Mouse (Mus musculus): Measurements from ENCODE around the gene Dnaaf3. TPM values are rescaled to one million over a fixed set of nuclear protein-coding genes. Genes with fewer than 3 reads are reported as not detected.
A peak's percentile ranks its signal among the peaks of the same experiment; 100 is the strongest.

The Dnaaf3 gene
- polyA plus RNA-seq, 1 experiment from 2014 or later = 0.58 TPM

DNA sequence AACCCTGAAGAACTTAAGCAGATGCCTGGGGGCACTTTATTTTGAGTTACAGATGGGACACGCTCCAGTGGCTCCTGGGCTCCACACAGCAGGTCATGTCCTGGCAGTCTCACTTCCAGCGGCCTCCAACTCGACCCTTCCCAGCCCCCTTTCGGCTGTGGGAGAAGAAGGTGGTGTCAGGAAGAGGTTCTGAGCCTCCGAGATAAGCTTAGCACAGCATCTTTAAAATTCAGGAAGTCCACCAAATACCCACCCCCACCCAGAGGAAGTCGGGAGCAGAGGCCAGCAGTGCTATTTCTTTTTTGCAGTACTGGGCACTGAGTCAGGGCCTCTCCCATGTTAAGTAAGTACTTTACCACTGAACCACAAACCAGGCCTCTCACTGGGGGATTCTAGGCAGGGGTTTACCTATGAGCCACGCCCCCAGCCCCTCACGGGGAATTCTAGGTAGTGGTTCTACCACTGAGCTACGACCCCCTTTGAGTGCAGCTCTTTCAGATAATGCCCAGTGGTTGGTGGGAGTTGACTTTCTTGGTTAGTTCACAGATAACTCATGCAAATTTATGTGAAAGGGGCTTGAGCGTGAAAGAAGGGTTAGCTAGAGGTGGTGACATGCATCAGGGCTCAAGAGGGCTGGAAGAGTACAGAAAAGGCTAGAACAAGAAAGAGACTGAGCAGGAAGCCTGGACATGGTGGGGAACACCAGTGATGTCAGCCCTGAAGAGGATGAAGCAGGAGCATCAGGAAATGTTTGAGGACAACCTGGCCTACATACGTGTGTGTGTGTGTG, 27.4 kb downstream of the Dnaaf3 start:
- no peaks in the 10 kb centered on the region for H3K9me3 ChIP-seq (ENCODE audit: control insufficient read depth, low read length)
- ATAC-seq (ENCODE audit: low FRiP score, low TSS enrichment) (no peak), DNase-seq (no peak)
- 61% methylated on average over 11 of the region's 11 CpGs for WGBS
- no peak overlapping the region for H3K4me2 ChIP-seq (ENCODE audit: low read length)
- peaks cover 9% of the 10 kb centered on the region for H3K4me1 ChIP-seq (ENCODE audit: control insufficient read depth, insufficient read depth, low read length)
- no peak overlapping the region for H3K4me3 ChIP-seq (replicated peaks; ENCODE audit: low read depth, low read length)
- no peak overlapping the region for H3K9ac ChIP-seq (replicated peaks; ENCODE audit: low read length)
- H3K27ac ChIP-seq (replicated peaks; ENCODE audit: low read depth, low read length) = no peak overlapping the region
- no peaks in the 10 kb centered on the region for H3K36me3 ChIP-seq (ENCODE audit: control insufficient read depth, insufficient read depth, low read length)
- H3K27me3 ChIP-seq (ENCODE audit: control insufficient read depth, insufficient read depth, low read length) = no peaks in the 10 kb centered on the region

DNA sequence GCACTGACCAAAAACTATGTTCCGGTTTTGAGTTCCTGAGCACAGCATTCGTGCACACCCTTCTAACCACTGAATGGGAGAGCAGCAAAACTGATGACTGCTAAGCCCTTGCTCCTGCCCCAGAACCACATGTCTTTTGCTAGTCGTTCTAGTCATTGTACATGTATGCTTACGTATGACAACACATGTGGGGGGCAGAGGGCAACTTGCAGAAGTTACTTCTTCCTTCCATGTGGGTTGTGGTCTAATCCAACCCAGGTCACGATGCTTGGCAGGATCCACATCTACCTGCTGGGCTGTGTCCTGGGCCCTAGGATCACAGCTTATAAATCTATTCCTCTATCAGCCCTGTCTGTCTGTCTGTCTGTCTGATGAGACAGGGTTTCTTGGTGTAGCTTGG, 28.4 kb downstream of the Dnaaf3 start:
- peaks cover 19% of the 10 kb centered on the region for H3K4me1 ChIP-seq (ENCODE audit: control insufficient read depth, insufficient read depth, low read length)
- H3K27me3 ChIP-seq (ENCODE audit: control insufficient read depth, insufficient read depth, low read length) = no peaks in the 10 kb centered on the region
- no peaks in the 10 kb centered on the region for H3K9me3 ChIP-seq (ENCODE audit: control insufficient read depth, low read length)
- H3K9ac ChIP-seq (replicated peaks; ENCODE audit: low read length) = no peak overlapping the region
- no peak for ATAC-seq (ENCODE audit: low FRiP score, low TSS enrichment)
- no peak overlapping the region for H3K27ac ChIP-seq (replicated peaks; ENCODE audit: low read depth, low read length)
- no peak for DNase-seq
- WGBS = 78% methylated on average over 5 of the region's 5 CpGs
- H3K4me3 ChIP-seq (replicated peaks; ENCODE audit: low read depth, low read length) = no peak overlapping the region
- H3K4me2 ChIP-seq (ENCODE audit: low read length) = no peak overlapping the region
- no peaks in the 10 kb centered on the region for H3K36me3 ChIP-seq (ENCODE audit: control insufficient read depth, insufficient read depth, low read length)

DNA sequence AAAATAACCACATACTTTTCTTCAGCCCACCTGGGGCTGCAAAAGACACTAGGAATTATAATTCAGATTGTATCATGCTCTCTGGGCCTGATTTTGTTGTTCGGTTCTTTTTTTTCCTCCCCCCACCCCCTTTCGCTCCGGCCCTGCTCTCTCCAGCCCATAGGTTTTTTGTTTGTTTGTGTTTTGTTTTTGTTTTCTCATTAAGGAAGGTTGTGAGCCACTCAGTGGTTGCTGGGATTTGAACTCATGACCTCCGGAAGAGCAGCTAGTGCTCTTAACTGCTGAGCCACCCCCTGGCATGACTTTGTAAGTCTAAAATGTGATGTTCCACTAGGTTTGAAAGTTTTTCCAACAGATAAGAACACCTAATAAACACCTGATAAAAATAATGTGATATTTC, 29.2 kb downstream of the Dnaaf3 start:
- Histone ChIP-seq H3K4me1 (ENCODE audit: control insufficient read depth, insufficient read depth, low read length) (peaks cover 27% of the 10 kb centered on the region), H3K9ac (replicated peaks; ENCODE audit: low read length) (no peak overlapping the region), H3K27ac (replicated peaks; ENCODE audit: low read depth, low read length) (no peak overlapping the region), H3K27me3 (ENCODE audit: control insufficient read depth, insufficient read depth, low read length) (no peaks in the 10 kb centered on the region), H3K4me2 (ENCODE audit: low read length) (no peak overlapping the region), H3K4me3 (replicated peaks; ENCODE audit: low read depth, low read length) (no peak overlapping the region), H3K9me3 (ENCODE audit: control insufficient read depth, low read length) (no peaks in the 10 kb centered on the region), H3K36me3 (ENCODE audit: control insufficient read depth, insufficient read depth, low read length) (no peaks in the 10 kb centered on the region)
- ATAC-seq (ENCODE audit: low FRiP score, low TSS enrichment) (no peak), DNase-seq (no peak)
- 84% methylated on average over 4 of the region's 4 CpGs for WGBS

DNA sequence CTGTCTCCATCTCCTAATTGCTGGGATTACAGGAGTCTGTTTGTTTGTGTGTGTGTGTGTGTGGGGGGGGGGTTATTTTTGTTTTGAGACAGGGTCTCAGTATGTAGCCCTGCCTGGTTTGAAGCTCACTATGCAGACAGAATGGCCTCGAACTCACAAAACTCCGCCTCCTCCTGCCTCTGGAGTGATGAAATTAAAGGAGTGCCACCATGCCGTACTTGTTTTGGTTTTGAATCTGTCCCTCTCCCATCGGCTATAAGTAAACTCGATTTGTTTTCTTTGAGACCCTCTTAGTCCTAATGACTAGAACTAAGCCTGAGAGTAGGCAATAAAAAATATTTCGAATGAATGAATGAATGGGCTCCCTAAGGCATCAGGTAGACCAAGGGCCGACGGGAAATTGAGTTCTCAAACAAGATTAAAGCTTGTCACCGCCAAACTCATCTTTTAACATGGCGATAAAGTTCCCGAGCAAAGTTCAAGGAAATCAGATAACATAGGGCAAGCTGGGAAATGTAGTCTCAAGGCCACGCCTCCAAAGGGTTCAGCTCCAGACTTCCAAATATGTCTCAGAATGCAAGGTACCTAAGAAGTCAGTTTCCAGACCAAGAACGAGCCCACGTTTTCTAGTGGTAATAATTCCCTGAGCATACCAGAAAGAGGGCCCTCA, 29.7 kb downstream of the Dnaaf3 start:
- DNase-seq (peak; percentile 68), ATAC-seq (ENCODE audit: low FRiP score, low TSS enrichment) (peak; percentile 22; the same call in 1 of the 2 replicates)
- H3K4me2 ChIP-seq (ENCODE audit: low read length) = peak overlapping the region; percentile 93
- WGBS = 12% methylated on average over 14 of the region's 14 CpGs
- H3K9me3 ChIP-seq (ENCODE audit: control insufficient read depth, low read length) = no peaks in the 10 kb centered on the region
- H3K27ac ChIP-seq (replicated peaks; ENCODE audit: low read depth, low read length) = no peak overlapping the region
- no peaks in the 10 kb centered on the region for H3K27me3 ChIP-seq (ENCODE audit: control insufficient read depth, insufficient read depth, low read length)
- peaks cover 32% of the 10 kb centered on the region for H3K4me1 ChIP-seq (ENCODE audit: control insufficient read depth, insufficient read depth, low read length)
- peak overlapping the region; percentile 96; the same call in 1 of the 2 replicates for H3K9ac ChIP-seq (replicated peaks; ENCODE audit: low read length)
- no peaks in the 10 kb centered on the region for H3K36me3 ChIP-seq (ENCODE audit: control insufficient read depth, insufficient read depth, low read length)
- H3K4me3 ChIP-seq (replicated peaks; ENCODE audit: low read depth, low read length) = peak overlapping the region; percentile 81

DNA sequence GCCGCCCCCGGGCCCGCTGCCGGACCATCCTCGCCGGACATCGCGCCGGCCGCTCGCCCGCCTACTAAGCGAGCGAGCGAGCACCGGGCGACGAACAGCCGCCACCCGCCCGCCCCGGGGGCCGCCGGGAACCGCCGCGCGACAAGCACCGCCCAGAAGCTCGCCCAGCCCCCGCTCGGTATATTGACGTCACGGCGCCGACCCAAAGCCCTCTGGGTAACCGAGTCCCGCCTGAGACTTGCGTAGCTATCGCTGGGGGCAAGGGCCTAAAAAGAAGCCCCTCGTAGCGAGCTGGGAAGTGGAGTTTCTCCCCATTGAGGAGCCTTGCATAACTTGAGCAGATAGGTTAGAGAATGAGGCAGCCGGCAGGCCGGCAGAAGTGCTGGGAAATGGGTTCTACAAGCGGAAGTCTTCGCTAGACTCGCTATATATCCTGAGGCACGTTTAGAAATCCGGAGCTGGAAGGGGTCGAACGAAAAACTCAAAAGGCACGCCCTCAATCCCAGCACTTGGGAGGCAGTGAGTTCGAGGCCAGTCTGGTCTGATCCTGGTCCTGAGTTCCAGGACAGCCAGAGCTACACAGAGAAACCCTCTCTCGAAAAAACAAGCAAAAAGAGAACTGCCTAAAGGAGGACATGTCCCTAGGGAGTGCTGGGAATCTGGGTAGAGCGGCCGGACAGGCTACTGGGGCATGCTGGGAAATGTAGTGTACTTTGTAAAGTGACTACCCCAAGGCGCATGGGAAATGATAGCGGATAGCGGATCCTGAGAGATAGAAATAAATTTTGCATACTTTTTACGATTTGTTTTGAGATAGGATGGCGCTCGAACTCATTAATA, 30.5 kb downstream of the Dnaaf3 start, which contains the start of gene Ppp1r12c:
TSS of gene Ppp1r12c (minus strand) at position 123 of the 840 bp plus-strand sequence.
- peak within 1 kb of the TSS; percentile 81 for H3K4me3 ChIP-seq (replicated peaks; ENCODE audit: low read depth, low read length)
- peaks cover 34% of the 10 kb centered on the region for H3K4me1 ChIP-seq (ENCODE audit: control insufficient read depth, insufficient read depth, low read length)
- peaks cover 7% of the 10 kb centered on the region for H3K36me3 ChIP-seq (ENCODE audit: control insufficient read depth, insufficient read depth, low read length)
- ATAC-seq (ENCODE audit: low FRiP score, low TSS enrichment) (peak; percentile 92), DNase-seq (peak; percentile 97)
- peak within 1 kb of the TSS; percentile 91 for H3K27ac ChIP-seq (replicated peaks; ENCODE audit: low read depth, low read length)
- H3K4me2 ChIP-seq (ENCODE audit: low read length) = peak within 1 kb of the TSS; percentile 93
- H3K27me3 ChIP-seq (ENCODE audit: control insufficient read depth, insufficient read depth, low read length) = no peaks in the 10 kb centered on the region
- under 1% methylated on average over 62 of the region's 62 CpGs for WGBS
- peak within 1 kb of the TSS; percentile 96 for H3K9ac ChIP-seq (replicated peaks; ENCODE audit: low read length)
- no peaks in the 10 kb centered on the region for H3K9me3 ChIP-seq (ENCODE audit: control insufficient read depth, low read length)

DNA sequence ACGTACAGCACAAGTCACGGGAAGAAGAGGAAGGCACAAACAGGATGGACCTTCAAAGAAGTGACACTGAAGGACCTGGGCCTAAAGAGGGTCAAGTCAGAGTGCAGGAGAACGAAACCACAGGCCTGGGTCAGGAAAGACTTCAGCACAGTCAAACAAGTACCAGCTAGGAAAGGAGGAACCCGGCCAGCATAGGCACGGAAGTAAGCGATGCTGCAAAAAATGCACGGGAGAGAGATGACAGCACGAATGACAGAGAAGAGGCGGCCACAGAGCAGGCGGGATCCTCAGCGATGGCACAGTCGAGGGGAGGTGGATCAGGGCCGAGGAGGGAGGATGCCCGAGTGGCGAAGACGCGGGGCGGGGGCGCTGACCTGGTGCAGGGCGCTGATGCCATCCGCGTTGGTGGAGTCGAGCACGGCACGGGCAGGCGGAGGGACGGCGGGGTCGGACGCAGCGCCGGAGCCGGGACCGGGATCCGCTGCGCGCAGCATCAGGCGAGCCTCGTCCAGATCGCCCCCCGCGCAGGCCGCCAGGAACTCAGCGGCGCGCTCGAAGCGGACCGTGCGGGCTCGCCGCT, 31.3 kb downstream of the Dnaaf3 start:
- WGBS = under 1% methylated on average over 47 of the region's 52 CpGs
- H3K36me3 ChIP-seq (ENCODE audit: control insufficient read depth, insufficient read depth, low read length) = peaks cover 14% of the 10 kb centered on the region
- peak overlapping the region; percentile 93 for H3K4me2 ChIP-seq (ENCODE audit: low read length)
- H3K4me3 ChIP-seq (replicated peaks; ENCODE audit: low read depth, low read length) = peak overlapping the region; percentile 81
- H3K4me1 ChIP-seq (ENCODE audit: control insufficient read depth, insufficient read depth, low read length) = peaks cover 34% of the 10 kb centered on the region
- no peaks in the 10 kb centered on the region for H3K27me3 ChIP-seq (ENCODE audit: control insufficient read depth, insufficient read depth, low read length)
- peak overlapping the region; percentile 91 for H3K27ac ChIP-seq (replicated peaks; ENCODE audit: low read depth, low read length)
- H3K9ac ChIP-seq (replicated peaks; ENCODE audit: low read length) = peak overlapping the region; percentile 96
- peak; percentile 51 for ATAC-seq (ENCODE audit: low FRiP score, low TSS enrichment)
- H3K9me3 ChIP-seq (ENCODE audit: control insufficient read depth, low read length) = no peaks in the 10 kb centered on the region
- no peak for DNase-seq

DNA sequence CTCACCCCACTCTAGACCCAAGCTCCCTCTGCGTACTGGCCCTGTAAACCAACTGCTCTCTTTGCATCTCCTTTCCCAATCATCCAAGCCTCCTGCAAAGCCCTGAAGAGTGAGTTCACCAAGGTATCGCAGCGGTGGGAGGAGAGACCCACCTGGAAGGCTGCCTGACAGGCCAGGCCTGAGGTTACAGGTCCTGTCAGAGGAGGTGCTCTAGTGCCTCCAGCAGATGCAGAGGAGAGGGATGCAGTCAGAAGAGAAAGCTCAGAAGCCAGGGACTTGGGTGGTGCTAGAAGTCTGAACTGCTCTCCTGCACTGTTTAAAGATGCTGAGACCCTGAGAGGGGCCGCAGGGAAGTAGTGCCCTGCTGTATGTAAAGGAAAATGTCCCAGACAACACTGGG, 33.2 kb downstream of the Dnaaf3 start:
- 90% methylated on average over 4 of the region's 4 CpGs for WGBS
- Histone ChIP-seq H3K9ac (replicated peaks; ENCODE audit: low read length) (peak overlapping the region; percentile 36; the same call in 1 of the 2 replicates), H3K27ac (replicated peaks; ENCODE audit: low read depth, low read length) (no peak overlapping the region), H3K9me3 (ENCODE audit: control insufficient read depth, low read length) (no peaks in the 10 kb centered on the region), H3K27me3 (ENCODE audit: control insufficient read depth, insufficient read depth, low read length) (no peaks in the 10 kb centered on the region), H3K4me3 (replicated peaks; ENCODE audit: low read depth, low read length) (no peak overlapping the region; the same call in 1 of the 2 replicates), H3K36me3 (ENCODE audit: control insufficient read depth, insufficient read depth, low read length) (peaks cover 27% of the 10 kb centered on the region), H3K4me2 (ENCODE audit: low read length) (peak overlapping the region; percentile 93), H3K4me1 (ENCODE audit: control insufficient read depth, insufficient read depth, low read length) (peaks cover 34% of the 10 kb centered on the region)
- DNase-seq (no peak), ATAC-seq (ENCODE audit: low FRiP score, low TSS enrichment) (no peak)

DNA sequence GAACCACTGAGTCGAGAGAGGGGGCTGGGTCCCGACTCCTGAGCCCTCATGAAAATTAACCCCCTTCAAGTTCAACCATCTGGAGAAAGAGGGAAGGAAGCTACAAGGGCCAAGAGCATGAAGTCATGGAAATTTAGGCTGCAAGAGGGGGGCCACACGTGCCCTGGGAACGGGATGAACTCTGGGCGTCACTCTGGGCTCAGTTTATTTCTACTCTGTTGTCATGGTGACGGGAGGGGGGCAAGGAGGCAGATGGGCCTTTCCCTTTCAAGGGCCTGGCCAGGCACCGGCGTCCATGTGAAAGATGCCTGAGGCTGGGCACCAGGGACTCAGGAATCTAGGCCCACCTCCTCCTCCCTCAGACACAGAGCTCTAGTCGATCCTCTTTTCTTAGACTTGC, 34.0 kb downstream of the Dnaaf3 start:
- ATAC-seq (ENCODE audit: low FRiP score, low TSS enrichment) = peak; percentile 6; the same call in 1 of the 2 replicates
- peak overlapping the region; percentile 36; the same call in 1 of the 2 replicates for H3K9ac ChIP-seq (replicated peaks; ENCODE audit: low read length)
- peak; percentile 79 for DNase-seq
- peak overlapping the region; percentile 49; the same call in 1 of the 2 replicates for H3K27ac ChIP-seq (replicated peaks; ENCODE audit: low read depth, low read length)
- no peaks in the 10 kb centered on the region for H3K9me3 ChIP-seq (ENCODE audit: control insufficient read depth, low read length)
- H3K4me3 ChIP-seq (replicated peaks; ENCODE audit: low read depth, low read length) = 0 out of 2 replicates have a peak overlapping the region, but pooled peaks have one; percentile 12
- H3K36me3 ChIP-seq (ENCODE audit: control insufficient read depth, insufficient read depth, low read length) = peaks cover 30% of the 10 kb centered on the region
- peaks cover 34% of the 10 kb centered on the region for H3K4me1 ChIP-seq (ENCODE audit: control insufficient read depth, insufficient read depth, low read length)
- H3K27me3 ChIP-seq (ENCODE audit: control insufficient read depth, insufficient read depth, low read length) = no peaks in the 10 kb centered on the region
- H3K4me2 ChIP-seq (ENCODE audit: low read length) = peak overlapping the region; percentile 93
- 6% methylated on average over 9 of the region's 9 CpGs for WGBS

All from midbrain, embryonic 14.5 days (tissue).